Mouse (Mus musculus) kidney, adult 2 months (tissue): ENCODE measurements around the gene Fam198a.

ENCODE experiments used
- CTCF ChIP-seq: fragments of 200-500 bp; conservative IDR thresholded peaks from 2 replicates; pipeline ENCODE4 v1.5.1; 2011; ENCODE audit warnings: low read depth, mild to moderate bottlenecking, control low read depth, low read length, moderate library complexity, mixed read lengths; ENCODE audit not compliant: insufficient read depth, insufficient read length
- POLR2A ChIP-seq: fragments of 200-500 bp; IDR thresholded peaks from one replicate; pipeline ENCODE4 v1.6.1; 2011; ENCODE audit warnings: low read depth, low read length, control low read depth

DNA sequence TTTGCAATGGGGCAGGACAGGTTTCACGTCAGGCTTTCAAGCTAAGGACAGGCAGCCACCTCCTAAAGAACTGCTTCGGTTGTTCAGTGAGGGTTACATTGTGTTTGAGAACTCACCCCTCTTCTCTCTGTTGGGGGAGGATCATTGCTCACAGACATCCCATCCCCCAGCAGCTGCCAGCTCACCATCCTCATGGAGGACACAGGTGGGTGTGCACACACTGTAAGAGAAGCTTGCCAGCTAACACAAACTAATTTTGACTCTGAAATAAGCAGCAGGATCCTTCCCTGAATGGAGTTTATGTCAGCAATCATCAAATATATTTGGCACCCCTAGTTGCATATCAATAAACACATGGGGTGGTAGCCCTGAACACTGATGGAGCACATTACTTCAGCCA, 62.0 kb downstream of the Fam198a start:
- no peak for TF ChIP-seq CTCF
- TF ChIP-seq POLR2A = no peak
